Mouse (Mus musculus) Patski (cell line): ENCODE results near the gene Ubl7. TPM values are rescaled to one million over a fixed set of nuclear protein-coding genes. Genes with fewer than 3 reads are reported as not detected.
"Not testable (repeated sequence)": the region's sequence is repeated elsewhere in the genome, so short reads cannot be mapped to it uniquely, and the experiment has no call there.

Source experiments
- ATAC-seq: fragments of 100-300 bp; one replicate; pipeline ENCODE4 v1.8.0; 2021
- CTCF ChIA-PET: fragments of 350-600 bp; sonication (Branson Sonifier 250); formaldehyde crosslinking; loops from one replicate; lab custom pipeline; 2022; ENCODE audit warnings: inconsistent platforms; lab: Charles Lee
- POLR2A ChIA-PET: fragments of 350-600 bp; sonication (Branson Sonifier 250); formaldehyde crosslinking; loops from one replicate; lab custom pipeline; 2022; ENCODE audit warnings: antibody characterized with exemption, inconsistent platforms; lab: Charles Lee
- DNase-seq: peaks from one replicate; pipeline ENCODE4 v3.0.0-alpha.2; 2011; ENCODE audit warnings: low read depth, low spot score
- H3K27me3 ChIP-seq: fragments of 371-371 bp; one replicate; pipeline ENCODE4 v1.5.1; 2021
- CTCF ChIP-seq: fragments of 100-300 bp; IDR thresholded peaks from one replicate; pipeline ENCODE4 v1.5.1; 2021
- in situ Hi-C: fragments of 300-500 bp; cut with MboI; formaldehyde crosslinking; loops from 3 replicates; pipeline ENCODE4 v1.11.1; 2018; ENCODE audit warnings: low pct_unique_long_range_greater_than_20kb, mixed read lengths
- polyA plus RNA-seq: library from polyadenylated mRNA; unstranded; gene quantifications from one replicate; pipeline ENCODE4 v1.2.3, GENCODE M21; 2021

The Ubl7 gene
- polyA plus RNA-seq, 1 experiment from 2014 or later, result 87.3 TPM

DNA sequence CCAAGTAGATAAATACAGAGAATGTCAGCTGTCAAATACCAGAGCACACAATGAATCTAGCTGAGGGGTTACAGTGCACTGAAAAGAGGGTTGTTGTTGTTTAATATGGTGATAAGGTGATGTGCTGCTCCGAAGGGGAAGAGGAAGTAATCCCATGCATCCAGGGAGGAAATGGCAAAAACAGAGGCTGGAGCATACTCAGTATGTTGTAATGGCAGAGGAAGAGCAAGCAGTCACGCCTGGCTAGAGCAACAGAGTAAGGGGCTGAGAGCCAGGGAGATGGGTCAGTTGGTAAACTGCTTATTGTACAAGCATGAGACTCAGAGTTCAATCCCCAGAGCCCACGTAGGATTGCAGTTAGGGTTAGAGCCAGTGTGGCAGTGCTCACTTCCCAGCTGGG, 31.6 kb upstream of the Ubl7 start:
- ATAC-seq (no peak), DNase-seq (no peak)
- in situ Hi-C loops, result no loop called here
- ChIA-PET CTCF (interaction anchor here (0.5 to 1.1 kb wide), 2 partner anchors 9 to 156 kb away, joined by 3 to 4 read pairs; no protein-coding TSS in a partner anchor), POLR2A (no interaction called here)
- peaks cover 28% of the 10 kb centered on the region for H3K27me3 ChIP-seq
- TF ChIP-seq CTCF, result no peak

DNA sequence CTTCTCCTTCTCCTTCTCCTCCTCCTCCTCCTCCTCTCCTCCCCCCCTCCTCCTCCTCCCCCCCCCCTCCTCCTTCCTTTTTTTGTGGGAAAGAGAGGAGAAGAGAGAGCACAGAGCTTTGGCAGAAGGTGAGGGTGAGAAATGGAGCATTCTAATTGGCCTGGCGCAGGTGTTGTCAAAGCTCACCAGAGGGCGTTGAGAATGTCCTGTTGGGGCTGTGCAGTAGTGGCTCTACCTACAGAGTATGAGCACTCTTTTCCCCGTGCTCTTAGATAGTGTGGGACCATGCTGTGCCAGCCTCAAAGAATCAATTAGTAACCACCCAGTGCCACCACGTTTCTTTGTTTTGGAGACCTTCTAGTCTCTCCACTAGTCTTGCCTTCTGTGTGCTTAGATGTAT, 30.5 kb upstream of the Ubl7 start:
- POLR2A ChIA-PET, result no interaction called here
- CTCF ChIA-PET, result interaction anchor here (1.1 kb wide), 1 partner anchor 8 kb away, joined by 4 read pairs; no protein-coding TSS in a partner anchor
- TF ChIP-seq CTCF, result no peak
- DNase-seq (no peak), ATAC-seq (no peak)
- in situ Hi-C loops, result no loop called here
- H3K27me3 ChIP-seq, result peaks cover 32% of the 10 kb centered on the region

DNA sequence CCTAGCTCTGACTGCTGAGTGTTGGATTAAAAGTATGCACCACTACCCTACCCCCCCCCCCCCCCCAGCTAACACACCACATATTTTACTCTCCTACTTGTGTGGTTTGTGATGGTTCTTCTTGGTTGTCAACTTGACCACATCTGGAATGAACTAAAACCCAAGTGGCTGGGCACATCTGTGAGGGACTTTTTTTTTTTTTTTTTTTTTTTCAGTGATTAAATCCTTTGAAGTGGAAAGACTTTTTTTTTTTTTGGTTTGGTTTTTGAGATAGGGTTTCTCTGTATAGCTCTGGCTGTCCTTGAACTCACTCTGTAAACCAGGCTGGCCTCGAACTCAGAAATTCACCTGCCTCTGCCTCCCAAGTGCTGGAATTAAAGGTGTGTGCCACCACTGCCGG, 29.0 kb upstream of the Ubl7 start:
- in situ Hi-C loops, CTCF ChIA-PET, DNase-seq, ATAC-seq, POLR2A ChIA-PET: not testable (repeated sequence)
- H3K27me3 ChIP-seq, result peaks cover 25% of the 10 kb centered on the region

- no peak for DNase-seq
- ChIA-PET CTCF (interaction anchor here (0.8 kb wide), 1 partner anchor 15 kb away, joined by 3 read pairs; no protein-coding TSS in a partner anchor), POLR2A (no interaction called here)
- H3K27me3 ChIP-seq, result peaks cover 21% of the 10 kb centered on the region
- in situ Hi-C loops, result no loop called here
- TF ChIP-seq CTCF, result no peak
- no peak for ATAC-seq
Measured at GRCm38 (mm10) chr9:57883413-57883812, 27.4 kb upstream of the Ubl7 start.

- DNase-seq (no peak), ATAC-seq (no peak)
- ChIA-PET POLR2A (interaction anchor here (0.7 kb wide), 1 partner anchor 372 kb away, joined by 3 read pairs; no protein-coding TSS in a partner anchor), CTCF (interaction anchor here (1.0 kb wide), 1 partner anchor 8 kb away, joined by 4 read pairs; no protein-coding TSS in a partner anchor)
- no peak for TF ChIP-seq CTCF
- peaks cover 11% of the 10 kb centered on the region for H3K27me3 ChIP-seq
- in situ Hi-C loops, result no loop called here
Measured at GRCm38 (mm10) chr9:57888119-57888518, 22.7 kb upstream of the Ubl7 start.

- ChIA-PET POLR2A (no interaction called here), CTCF (no interaction called here)
- in situ Hi-C loops, result no loop called here
- DNase-seq (no peak), ATAC-seq (no peak)
- no peak for TF ChIP-seq CTCF
- H3K27me3 ChIP-seq, result no peaks in the 10 kb centered on the region
Measured at GRCm38 (mm10) chr9:57900478-57900877, 10.3 kb upstream of the Ubl7 start.

GRCm38 (mm10) chr9:57901197-57901596, 9.6 kb upstream of the Ubl7 start:
- ChIA-PET CTCF (no interaction called here), POLR2A (no interaction called here)
- in situ Hi-C loops, result no loop called here
- ATAC-seq (no peak), DNase-seq (no peak)
- no peaks in the 10 kb centered on the region for H3K27me3 ChIP-seq
- no peak for TF ChIP-seq CTCF

- H3K27me3 ChIP-seq, result no peaks in the 10 kb centered on the region
- ATAC-seq (no peak), DNase-seq (no peak)
- no peak for TF ChIP-seq CTCF
- ChIA-PET CTCF (no interaction called here), POLR2A (no interaction called here)
- in situ Hi-C loops, result no loop called here
Measured at GRCm38 (mm10) chr9:57901601-57902000, 9.2 kb upstream of the Ubl7 start.

DNA sequence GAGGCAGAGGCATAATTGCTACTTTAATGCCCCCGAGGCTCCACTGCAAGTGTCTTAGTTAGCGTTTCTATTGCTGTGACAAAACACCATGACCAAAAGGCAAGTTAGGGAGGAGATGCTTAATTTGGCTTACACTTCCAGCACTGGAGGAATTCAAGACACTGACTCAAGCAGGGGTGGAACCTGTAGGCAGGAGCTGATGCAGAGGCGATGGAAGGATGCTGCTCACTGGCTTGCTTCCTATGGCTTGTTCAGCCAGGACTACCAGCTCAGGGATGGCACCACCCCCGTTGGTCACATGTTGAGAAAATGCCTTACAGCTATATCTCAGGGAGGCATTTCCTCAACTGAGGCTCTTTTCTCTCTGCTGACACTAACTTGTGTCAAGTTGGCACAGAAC, 8.6 kb upstream of the Ubl7 start:
- no peaks in the 10 kb centered on the region for H3K27me3 ChIP-seq
- DNase-seq (no peak), ATAC-seq (no peak)
- POLR2A ChIA-PET, result no interaction called here
- no peak for TF ChIP-seq CTCF
- CTCF ChIA-PET, result no interaction called here
- in situ Hi-C loops, result no loop called here

DNA sequence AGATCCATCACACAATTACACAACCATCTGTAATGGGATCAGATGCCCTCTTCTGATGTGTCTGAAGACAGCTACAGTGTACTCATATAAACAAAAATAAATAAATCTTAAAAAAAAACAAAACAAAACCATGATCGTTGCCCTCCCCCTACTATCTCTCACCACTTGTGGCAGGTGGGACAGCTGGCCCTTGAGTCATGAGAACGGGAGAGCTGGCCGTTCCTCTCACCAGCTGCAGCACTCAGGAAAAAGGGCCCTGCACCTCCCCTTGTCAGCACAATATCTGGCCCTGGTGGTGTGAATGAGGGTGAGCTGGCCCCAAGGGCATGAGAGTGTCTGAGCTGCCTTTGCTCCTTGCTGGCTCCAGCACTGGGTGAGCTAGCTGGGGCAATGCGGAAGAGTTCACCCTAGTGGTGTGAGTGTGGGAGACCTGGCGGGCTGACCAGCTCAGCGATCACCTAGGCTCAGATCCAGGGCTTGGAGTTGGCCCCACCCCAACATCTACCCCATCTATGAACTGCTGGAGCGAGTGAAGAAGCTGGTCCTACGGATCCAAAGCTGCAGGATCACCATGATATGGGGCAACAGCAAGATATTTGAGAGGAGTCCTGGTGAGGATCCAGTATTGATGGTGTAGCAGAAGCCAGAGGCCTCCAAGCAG, 7.1 kb upstream of the Ubl7 start:
- DNase-seq (no peak), ATAC-seq (no peak)
- in situ Hi-C loops, result no loop called here
- no peaks in the 10 kb centered on the region for H3K27me3 ChIP-seq
- ChIA-PET POLR2A (interaction anchor here (0.6 kb wide), 1 partner anchor 17 kb away, joined by 3 read pairs; no protein-coding TSS in a partner anchor), CTCF (interaction anchor here (0.6 kb wide), 1 partner anchor 20 kb away, joined by 3 read pairs; no protein-coding TSS in a partner anchor)
- no peak for TF ChIP-seq CTCF

- POLR2A ChIA-PET, result no interaction called here
- DNase-seq (no peak), ATAC-seq (no peak)
- CTCF ChIA-PET, result interaction anchor here (0.6 kb wide), 1 partner anchor 20 kb away, joined by 3 read pairs; no protein-coding TSS in a partner anchor
- no peak for TF ChIP-seq CTCF
- no peaks in the 10 kb centered on the region for H3K27me3 ChIP-seq
- in situ Hi-C loops, result no loop called here
Measured at GRCm38 (mm10) chr9:57904250-57904644, 6.5 kb upstream of the Ubl7 start.
